Comparison of ENCODE assay signal across 8 mouse cellular contexts in the genomic region with DNA sequence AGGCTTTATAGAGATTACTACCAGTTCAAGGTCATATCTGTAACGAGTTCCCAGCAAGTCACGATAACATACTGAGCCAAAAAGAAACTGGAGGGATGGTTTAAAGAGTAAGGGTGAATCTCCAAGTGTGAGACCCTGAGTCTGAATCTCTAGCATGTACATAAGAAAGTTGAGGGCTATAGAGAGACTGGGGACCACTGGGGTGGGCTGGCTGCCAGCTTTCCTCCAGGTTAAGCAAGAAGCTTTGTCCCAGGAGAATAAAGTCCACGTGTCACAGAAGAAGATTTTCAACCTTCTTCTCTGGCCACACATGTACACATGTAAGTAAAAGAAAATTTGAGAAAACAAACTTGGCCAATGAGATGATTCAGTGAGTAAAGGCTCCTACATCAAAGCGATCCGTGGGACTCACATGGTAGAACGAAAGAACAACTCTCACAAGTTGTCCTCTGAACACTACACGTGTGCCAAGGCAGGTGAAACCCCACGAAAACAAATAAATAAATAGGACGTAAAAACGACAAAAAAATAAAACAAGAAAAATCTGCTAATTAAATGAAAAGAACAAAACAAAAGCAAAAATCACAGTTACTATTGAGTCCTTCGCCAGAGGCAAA. TPM values are rescaled to one million over a fixed set of nuclear protein-coding genes. Genes with fewer than 3 reads are reported as not detected.
A peak's percentile ranks its signal among the peaks of the same experiment; 100 is the strongest.
DNase-seq lines count a peak whose midpoint lies in the region; ATAC-seq lines count a peak whose summit lies in the region.

No protein-coding gene starts in this region.

- 46% methylated on average over 11 of the region's 11 CpGs for WGBS in liver, embryonic 13.5 days (ENCODE audit: insufficient replicate concordance)

- peak overlapping the region; percentile 68 for H3K4me3 ChIP-seq in liver, embryonic 13.5 days (replicated peaks)

- no peak for ATAC-seq in liver, embryonic 13.5 days (ENCODE audit: low read depth)

- no peaks in the 10 kb centered on the region; the same call in 1 of the 2 replicates for H3K27me3 ChIP-seq in liver, embryonic 13.5 days

- H3K9me3 ChIP-seq in liver, embryonic 13.5 days (replicated peaks) = no peaks in the 10 kb centered on the region

- H3K27ac ChIP-seq in liver, embryonic 13.5 days = no peak overlapping the region

- peak; percentile 9 for DNase-seq in layer of hippocampus, adult 11-12 months (ENCODE audit: low spot score)
- DNase-seq in layer of hippocampus, adult 9-11 months = no peak
- peak; percentile 20 for DNase-seq in cerebellum, adult 8-10 months
- DNase-seq in heart, postnatal 4 days = peak; percentile 5
- no peak for DNase-seq in liver, embryonic 13.5 days
- no peak for DNase-seq in adrenal gland, adult 18-20 months (ENCODE audit: low spot score in 2 of 2)
- no peak for DNase-seq in B cell, adult 2 months
- no peak for DNase-seq in thymus, postnatal 25 days

- peak overlapping the region; percentile 73; the same call in 1 of the 2 replicates for H3K9ac ChIP-seq in liver, embryonic 13.5 days

- H3K4me2 ChIP-seq in liver, embryonic 13.5 days = peak overlapping the region; percentile 70

- H3K4me1 ChIP-seq in liver, embryonic 13.5 days (replicated peaks) = peaks cover 11% of the 10 kb centered on the region

- no peaks in the 10 kb centered on the region for H3K36me3 ChIP-seq in liver, embryonic 13.5 days

RNA-seq across cellular contexts. Expression of gene Gm5114, which starts 35.8 kb away (rescaled TPM):
- total RNA-seq in heart, postnatal 4 days (2021) = not detected
- polyA plus RNA-seq in liver, embryonic 13.5 days (2015; fragmentation: Nextera tagmentation; extraction: Ambion mirVana) = not detected in 2 replicates
- total RNA-seq in adrenal gland, adult 18-20 months (2021) = not detected

Comparison
In these comparisons a context has a peak if more than half of its experiments do, and no peak if none do; other contexts are left out.
1. DNase-seq: peak in layer of hippocampus, adult 11-12 months (single experiment), cerebellum, adult 8-10 months (single experiment) and heart, postnatal 4 days (single experiment); none in layer of hippocampus, adult 9-11 months (single experiment), liver, embryonic 13.5 days (single experiment), adrenal gland, adult 18-20 months (0 of 2), B cell, adult 2 months (0 of 2) and thymus, postnatal 25 days (single experiment).